Mouse (Mus musculus) heart, embryonic 12.5 days (tissue): ENCODE measurements around the gene Ppp1r12a. TPM values are rescaled to one million over a fixed set of nuclear protein-coding genes. Genes with fewer than 3 reads are reported as not detected.

Experiments
- ATAC-seq: fragments of 200-750 bp; cut with Nextera tagmentation; 2 replicates; pipeline ENCODE4 v1.8.0; 2017; ENCODE audit warnings: moderate TSS enrichment, moderate library complexity; ENCODE audit not compliant: insufficient number of reproducible peaks, low FRiP score
- H3K27ac ChIP-seq: fragments of 300-500 bp; sonication (generic); 2 replicates; pipeline ENCODE4 v1.5.1; 2016; ENCODE audit warnings: mild to moderate bottlenecking, moderate library complexity; ENCODE audit not compliant: poor library complexity, severe bottlenecking
- H3K27me3 ChIP-seq: fragments of 300-500 bp; sonication (generic); replicated peaks from 2 replicates; pipeline ENCODE4 v1.6.1; 2016; ENCODE audit warnings: mild to moderate bottlenecking, moderate library complexity
- H3K36me3 ChIP-seq: fragments of 300-500 bp; sonication (generic); 2 replicates; pipeline ENCODE4 v1.6.1; 2016; ENCODE audit warnings: mild to moderate bottlenecking, moderate library complexity
- H3K4me1 ChIP-seq: fragments of 300-500 bp; sonication (generic); replicated peaks from 2 replicates; pipeline ENCODE4 v1.6.1; 2016; ENCODE audit warnings: mild to moderate bottlenecking
- H3K4me2 ChIP-seq: fragments of 300-500 bp; sonication (generic); 2 replicates; pipeline ENCODE4 v1.6.1; 2016; ENCODE audit warnings: mild to moderate bottlenecking, moderate library complexity
- H3K4me3 ChIP-seq: fragments of 300-500 bp; sonication (generic); 2 replicates; pipeline ENCODE4 v1.5.1; 2016; ENCODE audit warnings: mild to moderate bottlenecking
- H3K9ac ChIP-seq: fragments of 300-500 bp; sonication (generic); 2 replicates; pipeline ENCODE4 v1.6.1; 2016; ENCODE audit warnings: mild to moderate bottlenecking, moderate library complexity
- H3K9me3 ChIP-seq: fragments of 300-500 bp; sonication (generic); replicated peaks from 2 replicates; pipeline ENCODE4 v1.6.1; 2016; ENCODE audit warnings: mild to moderate bottlenecking, moderate library complexity
- WGBS: fragments of 180-500 bp; shearing (Covaris S2); methylation state at CpG from one replicate; pipeline ENCODE4 v1.1.7; 2016; 5-methylcytosine and 5-hydroxymethylcytosine counted together
- polyA plus RNA-seq: library from polyadenylated mRNA; unstranded; fragments of >200 nt; fragmentation: Nextera tagmentation; extraction: Ambion mirVana; gene quantifications from 2 replicates; pipeline ENCODE4 v1.2.1, GENCODE M21; 2016

Gene Ppp1r12a
- polyA plus RNA-seq, 1 experiment from 2014 or later = 109 TPM

GRCm38 (mm10) chr10:108291688-108292471 is 129.9 kb downstream of the Ppp1r12a start:
- no peaks in the 10 kb centered on the region for H3K36me3 ChIP-seq
- H3K27me3 ChIP-seq = no peaks in the 10 kb centered on the region
- WGBS = 84% methylated on average over 12 of the region's 12 CpGs
- no peak overlapping the region for H3K27ac ChIP-seq
- no peak overlapping the region for H3K4me2 ChIP-seq
- H3K4me1 ChIP-seq = no peaks in the 10 kb centered on the region
- H3K9ac ChIP-seq = no peak overlapping the region
- no peak for ATAC-seq
- H3K4me3 ChIP-seq = no peak overlapping the region
- no peaks in the 10 kb centered on the region for H3K9me3 ChIP-seq

GRCm38 (mm10) chr10:108292651-108293050 is 130.7 kb downstream of the Ppp1r12a start:
- H3K27ac ChIP-seq = no peak overlapping the region
- WGBS = 82% methylated on average over 4 of the region's 4 CpGs
- H3K4me2 ChIP-seq = no peak overlapping the region
- H3K27me3 ChIP-seq = no peaks in the 10 kb centered on the region
- H3K9me3 ChIP-seq = no peaks in the 10 kb centered on the region
- no peaks in the 10 kb centered on the region for H3K36me3 ChIP-seq
- no peak for ATAC-seq
- no peak overlapping the region for H3K4me3 ChIP-seq
- no peaks in the 10 kb centered on the region for H3K4me1 ChIP-seq
- H3K9ac ChIP-seq = no peak overlapping the region

- H3K4me1 ChIP-seq = no peaks in the 10 kb centered on the region
- no peak overlapping the region for H3K4me3 ChIP-seq
- no peaks in the 10 kb centered on the region for H3K27me3 ChIP-seq
- 64% methylated on average over 16 of the region's 16 CpGs for WGBS
- no peaks in the 10 kb centered on the region for H3K36me3 ChIP-seq
- no peak for ATAC-seq
- no peak overlapping the region for H3K27ac ChIP-seq
- H3K9ac ChIP-seq = no peak overlapping the region
- no peak overlapping the region for H3K4me2 ChIP-seq
- H3K9me3 ChIP-seq = no peaks in the 10 kb centered on the region
Measured at GRCm38 (mm10) chr10:108293620-108294195, 131.7 kb downstream of the Ppp1r12a start.

GRCm38 (mm10) chr10:108294766-108295165 is 132.8 kb downstream of the Ppp1r12a start:
- Histone ChIP-seq H3K27ac (no peak overlapping the region), H3K27me3 (no peaks in the 10 kb centered on the region), H3K9me3 (no peaks in the 10 kb centered on the region), H3K36me3 (no peaks in the 10 kb centered on the region), H3K4me2 (no peak overlapping the region), H3K9ac (no peak overlapping the region), H3K4me3 (no peak overlapping the region), H3K4me1 (no peaks in the 10 kb centered on the region)
- WGBS = 78% methylated on average over 7 of the region's 7 CpGs
- no peak for ATAC-seq

GRCm38 (mm10) chr10:108296446-108296845 is 134.5 kb downstream of the Ppp1r12a start:
- H3K27ac ChIP-seq = no peak overlapping the region
- ATAC-seq = no peak

GRCm38 (mm10) chr10:108298261-108298660 is 136.3 kb downstream of the Ppp1r12a start:
- Histone ChIP-seq H3K4me1 (no peaks in the 10 kb centered on the region), H3K4me3 (no peak overlapping the region), H3K9ac (no peak overlapping the region), H3K27me3 (no peaks in the 10 kb centered on the region), H3K9me3 (no peaks in the 10 kb centered on the region), H3K36me3 (no peaks in the 10 kb centered on the region), H3K27ac (no peak overlapping the region), H3K4me2 (no peak overlapping the region)
- no peak for ATAC-seq
- 90% methylated on average over 13 of the region's 13 CpGs for WGBS

More at GRCm38 (mm10) chr10:108296446-108296845, 134.5 kb downstream of the Ppp1r12a start:
- H3K27me3 ChIP-seq = no peaks in the 10 kb centered on the region
- H3K4me1 ChIP-seq = no peaks in the 10 kb centered on the region
- no peaks in the 10 kb centered on the region for H3K9me3 ChIP-seq
- no peak overlapping the region for H3K4me3 ChIP-seq
- H3K36me3 ChIP-seq = no peaks in the 10 kb centered on the region
- no peak overlapping the region for H3K4me2 ChIP-seq
- no peak overlapping the region for H3K9ac ChIP-seq
- WGBS = 86% methylated on average over 7 of the region's 7 CpGs

- Histone ChIP-seq H3K9me3 (no peaks in the 10 kb centered on the region), H3K4me1 (no peaks in the 10 kb centered on the region), H3K27me3 (no peaks in the 10 kb centered on the region), H3K36me3 (no peaks in the 10 kb centered on the region), H3K4me3 (no peak overlapping the region), H3K4me2 (no peak overlapping the region), H3K9ac (no peak overlapping the region), H3K27ac (no peak overlapping the region)
- 80% methylated on average over 16 of the region's 17 CpGs for WGBS
- ATAC-seq = no peak
Measured at GRCm38 (mm10) chr10:108298841-108299545, 137.0 kb downstream of the Ppp1r12a start.

- WGBS = 77% methylated on average over 11 of the region's 11 CpGs
- no peak for ATAC-seq
- Histone ChIP-seq H3K4me3 (no peak overlapping the region), H3K36me3 (no peaks in the 10 kb centered on the region), H3K27me3 (no peaks in the 10 kb centered on the region), H3K27ac (no peak overlapping the region), H3K9me3 (no peaks in the 10 kb centered on the region), H3K4me2 (no peak overlapping the region), H3K4me1 (no peaks in the 10 kb centered on the region), H3K9ac (no peak overlapping the region)
Measured at GRCm38 (mm10) chr10:108299828-108300227, 137.8 kb downstream of the Ppp1r12a start.

GRCm38 (mm10) chr10:108300843-108301242 is 138.8 kb downstream of the Ppp1r12a start:
- Histone ChIP-seq H3K9ac (no peak overlapping the region), H3K9me3 (no peaks in the 10 kb centered on the region), H3K4me2 (peak overlapping the region; percentile 61), H3K4me1 (no peaks in the 10 kb centered on the region), H3K27ac (no peak overlapping the region), H3K36me3 (no peaks in the 10 kb centered on the region), H3K27me3 (no peaks in the 10 kb centered on the region), H3K4me3 (peak overlapping the region; percentile 25)
- ATAC-seq = no peak
- 14% methylated on average over 19 of the region's 19 CpGs for WGBS

- Histone ChIP-seq H3K4me1 (no peaks in the 10 kb centered on the region), H3K9me3 (no peaks in the 10 kb centered on the region), H3K27me3 (no peaks in the 10 kb centered on the region), H3K4me3 (no peak overlapping the region), H3K36me3 (no peaks in the 10 kb centered on the region), H3K27ac (no peak overlapping the region), H3K4me2 (no peak overlapping the region), H3K9ac (no peak overlapping the region)
- ATAC-seq = no peak
- 83% methylated on average over 11 of the region's 11 CpGs for WGBS
Measured at GRCm38 (mm10) chr10:108307772-108308171, 145.8 kb downstream of the Ppp1r12a start.

- 79% methylated on average over 5 of the region's 5 CpGs for WGBS
- no peaks in the 10 kb centered on the region for H3K36me3 ChIP-seq
- ATAC-seq = no peak
Measured at GRCm38 (mm10) chr10:108310195-108310594, 148.2 kb downstream of the Ppp1r12a start.

More at GRCm38 (mm10) chr10:108310195-108310594, 148.2 kb downstream of the Ppp1r12a start:
- Histone ChIP-seq H3K4me3 (no peak overlapping the region), H3K27me3 (no peaks in the 10 kb centered on the region), H3K9ac (no peak overlapping the region), H3K27ac (no peak overlapping the region), H3K9me3 (no peaks in the 10 kb centered on the region), H3K4me2 (no peak overlapping the region), H3K4me1 (no peaks in the 10 kb centered on the region)
